Mouse (Mus musculus): ENCODE measurements around the gene Ccne1.

DNA sequence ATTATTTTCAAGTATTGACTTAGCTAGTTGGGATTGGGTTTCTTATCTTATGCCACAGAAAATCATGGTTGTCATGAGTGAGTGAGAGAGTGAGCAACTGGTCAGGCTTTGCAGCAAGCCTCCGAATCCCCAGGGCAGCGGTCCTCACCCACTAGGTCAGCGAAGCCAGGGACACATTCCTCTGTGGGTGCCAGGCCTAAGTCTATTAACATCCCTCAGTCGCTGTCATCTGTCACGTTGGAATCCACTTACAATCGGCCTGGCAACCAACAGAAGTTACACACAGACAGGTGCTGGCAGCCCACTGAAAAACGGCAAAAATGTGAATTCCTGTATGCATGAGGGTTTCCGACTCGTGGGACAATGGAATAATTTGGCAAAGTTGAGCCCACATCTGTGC is 5.1 kb upstream of the Ccne1 start:
- no peak for TF ChIP-seq CTCF (IDR thresholded peaks at IDR 0.05 in 2 of 3, conservative IDR thresholded peaks at IDR 0.05 in 1 of 3; ENCODE audit: control insufficient read depth in 1 of 3, insufficient read depth in 1 of 3, low read depth in 2 of 3, low read length in 3 of 3, poor library complexity in 1 of 3, severe bottlenecking in 1 of 3)
- no peak for TF ChIP-seq POLR2A (IDR thresholded peaks at IDR 0.05; ENCODE audit: control insufficient read depth in 1 of 2, insufficient read depth in 1 of 2, low read depth in 1 of 2, low read length in 2 of 2, poor library complexity in 1 of 2)
- TF ChIP-seq HCFC1 (IDR thresholded peaks at IDR 0.05; ENCODE audit: low read depth, low read length): no peak
- TF ChIP-seq EP300 (IDR thresholded peaks at IDR 0.05; ENCODE audit: low read depth in 1 of 2, low read length in 2 of 2): no peak
- TF ChIP-seq TAL1 (IDR thresholded peaks at IDR 0.05; ENCODE audit: low read length): no peak
- no peak for TF ChIP-seq ELF1 (IDR thresholded peaks at IDR 0.05; ENCODE audit: low read depth, low read length)
- no peak for TF ChIP-seq MAX (IDR thresholded peaks at IDR 0.05; ENCODE audit: low read length)
- TF ChIP-seq GATA1 (IDR thresholded peaks at IDR 0.05; ENCODE audit: low read depth, low read length): no peak
- no peak for TF ChIP-seq ETS1 (IDR thresholded peaks at IDR 0.05; ENCODE audit: low read depth, low read length)
- no peak for TF ChIP-seq CHD2 (IDR thresholded peaks at IDR 0.05; ENCODE audit: low read length)
- TF ChIP-seq ZKSCAN1 (IDR thresholded peaks at IDR 0.05; ENCODE audit: low read depth, low read length): no peak
- TF ChIP-seq ZC3H11A (IDR thresholded peaks at IDR 0.05; ENCODE audit: low read depth, low read length): no peak
- TF ChIP-seq NELFE (IDR thresholded peaks at IDR 0.05; ENCODE audit: low read depth, low read length): no peak

Measured in MEL (cell line).